Mouse (Mus musculus): Measurements from ENCODE around the gene Pds5b.
"Not testable (repeated sequence)": the region's sequence is repeated elsewhere in the genome, so short reads cannot be mapped to it uniquely, and the experiment has no call there.

The Pds5b gene

GRCm38 (mm10) chr5:150673153-150673835 lies at the start of gene Pds5b:
Gene Pds5b, plus strand, starts transcription at chr5:150673739.
- DNase-seq: peak; percentile 98

- DNase-seq: no peak
These were observed 48.0 kb upstream of the Pds5b start for GRCm38 (mm10) chr5:150625528-150625927.

DNA sequence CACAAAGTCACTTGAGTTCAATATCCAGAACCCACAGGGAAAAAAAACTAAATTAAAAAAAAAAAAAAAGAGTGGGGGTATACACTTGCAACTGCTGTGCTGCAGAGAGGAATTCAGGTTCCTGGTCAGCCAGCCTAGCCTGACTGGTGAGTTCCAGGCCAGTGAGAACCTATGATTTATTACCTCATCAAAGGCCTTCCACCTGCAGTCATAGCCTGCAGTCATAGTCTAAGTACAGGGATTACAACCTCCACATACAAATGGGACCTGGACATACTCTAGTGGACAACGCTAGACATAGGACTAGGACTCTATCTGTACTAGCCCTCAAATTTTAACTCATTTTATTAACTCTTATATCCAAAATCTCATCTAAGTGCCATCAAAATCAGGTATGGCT lies 44.3 kb upstream of the Pds5b start:
- DNase-seq: no peak

- DNase-seq: no peak
These were observed 43.8 kb upstream of the Pds5b start for GRCm38 (mm10) chr5:150629692-150630091.

GRCm38 (mm10) chr5:150641440-150641839 lies 32.1 kb upstream of the Pds5b start:
- no peak for DNase-seq

DNA sequence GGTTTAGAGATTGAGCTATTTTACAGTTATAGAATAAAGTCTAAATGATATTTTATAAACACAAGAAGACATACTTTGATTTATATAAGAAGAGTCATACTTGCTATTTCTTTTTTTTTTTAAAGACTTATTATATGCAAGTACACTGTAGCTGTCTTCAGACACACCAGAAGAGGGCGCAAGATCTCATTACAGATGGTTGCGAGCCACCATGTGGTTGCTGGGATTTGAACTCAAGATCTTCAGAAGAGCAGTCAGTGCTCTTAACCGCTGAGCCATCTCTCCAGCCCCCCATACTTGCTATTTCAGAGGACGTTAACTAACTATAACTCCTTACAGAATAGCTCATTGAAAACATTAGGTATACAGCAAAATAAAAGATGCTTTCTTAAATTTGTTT lies 30.1 kb upstream of the Pds5b start:
- DNase-seq: not testable (repeated sequence)

DNA sequence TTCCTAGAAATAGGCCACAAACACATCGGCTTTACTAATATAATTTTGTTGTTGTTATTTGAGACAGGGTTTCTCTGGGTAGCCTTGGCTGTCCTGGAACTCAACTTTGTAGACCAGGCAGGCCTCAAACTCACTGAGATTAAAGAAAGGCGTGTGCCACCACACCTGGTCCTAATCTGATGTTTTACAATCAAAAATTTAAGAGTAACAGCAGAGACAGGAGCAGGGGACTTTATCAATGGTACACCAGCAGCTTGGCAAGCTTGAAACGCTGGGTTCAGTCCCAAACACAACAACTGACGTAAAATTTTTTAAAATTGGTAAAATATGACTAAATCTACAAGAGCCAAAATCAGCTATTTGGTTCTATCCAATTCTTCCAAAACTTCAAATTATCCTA lies 28.6 kb upstream of the Pds5b start:
- DNase-seq: no peak

DNA sequence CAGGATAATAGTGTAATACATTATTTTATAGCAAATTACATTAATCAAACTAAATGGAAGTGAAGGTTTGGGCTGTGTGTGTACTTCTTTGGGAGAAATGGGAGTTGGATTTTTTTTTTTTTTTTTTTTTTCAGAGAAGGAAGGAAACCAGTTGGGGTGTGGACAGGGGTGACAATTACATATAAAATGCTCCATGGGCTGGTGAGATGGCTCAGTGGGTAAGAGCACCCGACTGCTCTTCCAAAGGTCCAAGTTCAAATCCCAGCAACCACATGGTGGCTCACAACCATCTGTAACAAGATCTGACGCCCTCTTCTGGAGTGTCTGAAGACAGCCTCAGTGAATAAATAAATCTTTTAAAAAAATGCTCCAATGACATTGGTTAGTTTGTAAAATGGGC lies 21.0 kb upstream of the Pds5b start:
- DNase-seq: no peak

- DNase-seq: no peak
These were observed 19.0 kb upstream of the Pds5b start for GRCm38 (mm10) chr5:150654548-150654947.

DNA sequence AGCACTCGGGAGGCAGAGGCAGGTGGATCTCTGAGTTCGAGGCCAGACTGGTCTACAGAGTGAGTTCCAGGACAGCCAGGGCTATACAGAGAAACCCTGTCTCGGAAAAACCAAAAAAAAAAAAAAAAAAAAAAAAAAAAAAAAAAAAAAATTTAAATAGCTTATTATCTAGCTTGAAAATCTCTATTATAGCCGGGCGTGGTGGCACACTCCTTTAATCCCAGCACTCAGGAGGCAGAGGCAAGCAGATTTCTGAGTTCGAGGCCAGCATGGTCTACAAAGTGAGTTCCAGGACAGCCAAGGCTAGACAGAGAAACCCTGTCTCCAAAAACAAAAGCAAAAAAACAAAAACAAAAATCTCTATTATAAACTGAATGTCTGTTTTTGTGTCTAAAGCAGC lies 14.1 kb upstream of the Pds5b start:
- not testable (repeated sequence) for DNase-seq

GRCm38 (mm10) chr5:150660296-150660695 lies 13.2 kb upstream of the Pds5b start:
- DNase-seq: not testable (repeated sequence)

GRCm38 (mm10) chr5:150663926-150664325 lies 9.6 kb upstream of the Pds5b start:
- DNase-seq: not testable (repeated sequence)

GRCm38 (mm10) chr5:150664794-150665131 lies 8.8 kb upstream of the Pds5b start:
- DNase-seq: no peak

GRCm38 (mm10) chr5:150665132-150665954 lies 8.2 kb upstream of the Pds5b start:
- peak; percentile 99 for DNase-seq

DNA sequence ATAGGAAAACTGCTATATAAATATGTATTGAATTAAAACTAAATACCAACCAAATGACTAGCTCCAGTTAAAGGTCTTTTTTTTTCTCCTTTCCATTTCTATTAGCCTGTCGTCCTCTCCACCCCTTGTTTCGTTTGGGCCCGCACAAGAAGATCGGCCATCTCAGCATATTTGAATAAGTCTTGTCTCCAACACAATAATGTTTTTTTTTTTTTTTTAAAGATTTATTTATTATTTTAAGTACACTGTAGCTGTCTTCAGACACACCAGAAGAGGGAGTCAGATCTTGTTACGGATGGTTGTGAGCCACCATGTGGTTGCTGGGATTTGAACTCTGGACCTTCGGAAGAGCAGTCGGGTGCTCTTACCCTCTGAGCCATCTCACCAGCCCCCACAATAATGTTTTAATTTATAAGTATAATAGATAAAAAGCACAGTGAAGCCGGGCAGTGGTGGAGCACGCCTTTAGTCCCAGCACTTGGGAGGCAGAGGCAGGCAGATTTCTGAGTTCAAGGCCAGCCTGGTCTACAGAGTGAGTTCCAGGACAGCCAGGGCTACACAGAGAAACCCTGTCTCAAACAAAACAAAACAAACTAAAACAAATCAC lies 7.3 kb upstream of the Pds5b start, which contains the start of gene N4bp2l2:
Gene N4bp2l2, minus strand, starts transcription at position 51 of the 607 bp plus-strand sequence.
- DNase-seq: not testable (repeated sequence)

DNA sequence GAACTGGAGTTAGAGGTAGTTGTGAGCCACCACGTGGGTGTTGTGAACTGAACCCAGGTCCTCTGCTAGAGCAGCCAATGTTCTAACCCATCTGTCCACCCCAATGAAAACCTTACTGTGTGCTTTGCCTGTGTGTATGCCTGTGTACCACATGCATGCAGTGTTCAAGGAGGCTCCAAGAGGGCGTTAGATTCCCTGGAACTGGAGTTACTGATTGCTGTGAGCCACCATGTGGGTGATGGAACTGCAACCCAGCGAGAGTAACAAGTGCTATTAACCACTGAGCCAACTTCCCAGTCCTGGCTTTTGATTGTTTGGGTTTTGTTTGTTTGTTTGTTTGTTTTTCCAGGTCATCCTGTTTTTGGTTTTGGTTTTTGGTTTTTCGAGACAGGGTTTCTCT lies 4.8 kb upstream of the Pds5b start:
- DNase-seq: no peak

- no peak for DNase-seq
These were observed 1.2 kb upstream of the Pds5b start for GRCm38 (mm10) chr5:150672343-150672742.

GRCm38 (mm10) chr5:150673880-150674621 lies 512 bp downstream of the Pds5b start:
- peak; percentile 75 for DNase-seq

DNA sequence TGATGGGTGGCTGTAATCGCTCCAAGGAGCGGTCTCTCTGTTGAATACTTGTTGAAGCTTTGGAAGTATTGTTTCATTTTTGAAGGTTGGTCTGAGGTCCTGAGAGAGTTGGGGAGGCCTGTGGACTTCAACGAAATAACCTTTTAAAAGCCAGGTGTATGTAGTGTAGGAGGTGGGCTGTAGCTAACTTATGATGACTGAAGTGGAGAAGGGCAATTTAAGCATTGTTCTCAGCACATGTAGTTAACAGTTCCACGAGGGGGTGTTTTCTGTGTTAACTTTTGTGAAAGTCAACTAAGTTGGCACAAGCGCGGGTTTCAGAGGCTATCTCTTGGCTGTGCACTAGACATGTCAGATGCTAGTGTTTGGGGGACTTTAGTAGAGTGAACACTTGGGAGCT lies 1.3 kb downstream of the Pds5b start:
- DNase-seq: no peak

GRCm38 (mm10) chr5:150682862-150683261 lies 9.3 kb downstream of the Pds5b start:
- not testable (repeated sequence) for DNase-seq

- DNase-seq: no peak
These were observed 17.1 kb downstream of the Pds5b start for GRCm38 (mm10) chr5:150690685-150691084.

- no peak for DNase-seq
These were observed 19.7 kb downstream of the Pds5b start for GRCm38 (mm10) chr5:150693277-150693676.

- peak; percentile 57 for DNase-seq
These were observed 29.2 kb downstream of the Pds5b start for GRCm38 (mm10) chr5:150702714-150703113.

Data from retina, postnatal 1 day (tissue).